Mouse (Mus musculus) left cerebral cortex, postnatal 4 days (tissue): Measurements from ENCODE around the gene Icam1. TPM values are rescaled to one million over a fixed set of nuclear protein-coding genes. Genes with fewer than 3 reads are reported as not detected.

ENCODE experiments used
- DNase-seq: peaks from one replicate; pipeline ENCODE4 v3.0.0-alpha.2; 2022
- intact Hi-C: fragments of 180-260 bp; cut with DNase I; formaldehyde crosslinking; loops from one replicate; pipeline ENCODE4 v1.15.1; 2025
- total RNA-seq, 2 experiments: library from RNA; stranded (reverse); gene quantifications; 2 replicates each; pipeline ENCODE4 v1.2.3; 2021

Gene Icam1
- total RNA-seq, 2 experiments from 2014 or later = 2.5 to 2.8 TPM

GRCm38 (mm10) chr9:21018600-21018999, 2.8 kb downstream of the Icam1 start:
- intact Hi-C loops = no loop called here
- DNase-seq = no peak

GRCm38 (mm10) chr9:21021363-21021762, 5.6 kb downstream of the Icam1 start:
- DNase-seq = no peak
- intact Hi-C loops = no loop called here

- intact Hi-C loops = no loop called here
- no peak for DNase-seq
Observed at GRCm38 (mm10) chr9:21022288-21022687, 6.5 kb downstream of the Icam1 start.

- no peak for DNase-seq
- intact Hi-C loops = no loop called here
Observed at GRCm38 (mm10) chr9:21022726-21023125, 6.9 kb downstream of the Icam1 start.

DNA sequence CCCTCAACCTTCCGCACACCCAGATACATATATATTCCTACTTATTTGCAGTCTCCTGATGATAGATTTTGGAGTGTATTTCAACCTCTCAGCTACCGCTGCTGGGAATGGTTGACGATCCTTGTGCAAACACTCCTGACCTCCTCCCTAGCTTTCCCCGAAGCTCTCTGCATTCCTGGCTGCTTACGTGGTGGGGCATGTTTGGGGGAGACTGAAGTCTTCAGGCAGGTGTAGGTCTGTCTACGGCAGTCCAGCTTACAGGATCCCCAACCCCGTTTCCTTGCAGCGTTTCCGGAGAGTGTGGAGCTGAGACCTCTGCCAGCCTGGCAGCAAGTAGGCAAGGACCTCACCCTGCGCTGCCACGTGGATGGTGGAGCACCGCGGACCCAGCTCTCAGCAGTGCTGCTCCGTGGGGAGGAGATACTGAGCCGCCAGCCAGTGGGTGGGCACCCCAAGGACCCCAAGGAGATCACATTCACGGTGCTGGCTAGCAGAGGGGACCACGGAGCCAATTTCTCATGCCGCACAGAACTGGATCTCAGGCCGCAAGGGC, 9.5 kb downstream of the Icam1 start:
- intact Hi-C loops = no loop called here
- DNase-seq = no peak

DNA sequence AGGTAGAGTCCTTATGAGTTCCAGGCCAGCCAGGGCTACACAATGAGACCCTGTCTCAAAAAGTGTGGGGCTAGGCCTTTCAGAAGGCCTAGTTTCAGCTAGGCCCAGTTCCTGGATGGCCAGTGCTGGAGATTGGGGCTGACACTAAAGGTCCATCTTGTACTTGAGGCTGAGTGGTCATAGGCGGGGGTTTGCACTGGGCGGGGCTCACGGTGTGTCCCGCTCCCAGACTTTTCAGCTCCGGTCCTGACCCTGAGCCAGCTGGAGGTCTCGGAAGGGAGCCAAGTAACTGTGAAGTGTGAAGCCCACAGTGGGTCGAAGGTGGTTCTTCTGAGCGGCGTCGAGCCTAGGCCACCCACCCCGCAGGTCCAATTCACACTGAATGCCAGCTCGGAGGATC, 11.1 kb downstream of the Icam1 start:
- DNase-seq = no peak
- intact Hi-C loops = no loop called here

- intact Hi-C loops = no loop called here
Observed at GRCm38 (mm10) chr9:21027774-21028290, 12.0 kb downstream of the Icam1 start.

DNA sequence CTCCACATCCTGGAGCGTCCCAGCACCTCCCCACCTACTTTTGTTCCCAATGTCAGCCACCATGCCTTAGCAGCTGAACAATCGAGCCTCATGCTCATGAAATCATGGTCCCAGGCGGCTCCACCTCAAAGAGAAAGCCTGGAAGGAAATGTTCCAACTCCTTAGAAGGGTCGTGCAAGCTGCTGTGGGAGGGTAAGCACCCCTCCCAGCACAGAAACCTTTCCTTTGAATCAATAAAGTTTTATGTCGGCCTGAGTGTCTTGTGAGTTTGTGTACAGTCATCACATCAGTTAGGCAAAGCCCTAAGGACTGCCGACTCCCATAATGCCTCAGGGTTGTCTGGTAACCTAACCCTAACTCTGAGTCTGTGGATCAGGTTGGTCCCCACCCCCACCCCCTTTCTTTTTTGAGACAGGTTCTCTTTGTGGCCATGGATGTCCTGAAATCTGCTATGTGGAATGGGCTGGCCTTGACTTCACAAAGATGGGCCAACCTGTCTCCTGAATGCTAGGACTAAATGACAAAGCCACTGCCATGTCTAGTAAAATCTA, 12.8 kb downstream of the Icam1 start:
- intact Hi-C loops = no loop called here
- DNase-seq = no peak

More at GRCm38 (mm10) chr9:21027774-21028290, 12.0 kb downstream of the Icam1 start:
- peak; percentile 43 for DNase-seq

DNA sequence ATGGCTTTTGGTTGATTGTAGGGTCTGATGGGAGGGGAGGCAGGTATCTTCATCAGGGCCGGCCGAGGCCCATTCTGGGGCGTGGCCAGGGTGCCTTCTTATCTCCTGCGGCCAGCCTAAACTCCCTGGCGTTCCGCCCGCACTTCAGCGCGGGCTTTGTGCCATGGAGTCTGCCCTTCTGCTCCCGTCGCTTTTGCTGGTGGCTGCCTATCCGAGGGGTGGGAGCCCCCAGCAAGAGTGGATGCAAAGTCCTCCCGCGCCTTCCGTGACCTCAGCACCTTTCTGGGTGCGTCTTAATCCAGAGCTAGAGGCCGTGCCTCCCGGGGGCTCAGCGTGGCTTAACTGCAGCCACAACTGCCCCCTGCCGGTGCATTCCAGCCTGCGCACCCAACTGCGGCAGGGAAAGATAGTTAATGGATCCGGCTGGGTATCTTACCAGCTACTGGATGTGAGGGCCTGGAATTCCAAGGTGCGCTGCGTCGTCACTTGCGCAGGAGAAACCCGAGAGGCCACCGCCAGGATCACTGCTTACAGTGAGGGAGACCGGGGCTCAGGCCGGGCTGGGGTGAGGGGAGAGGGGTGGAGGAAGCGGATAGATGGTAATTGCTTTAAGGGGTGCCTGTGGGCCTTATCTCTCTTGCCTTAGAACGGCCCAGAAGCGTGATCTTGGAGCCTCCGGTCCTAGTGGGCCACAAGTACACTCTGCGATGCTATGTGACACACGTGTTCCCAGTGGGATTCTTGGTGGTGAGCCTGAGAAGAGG, 13.7 kb downstream of the Icam1 start, which contains the start of gene Icam4:
Icam4 (plus strand) TSS at position 83 of the 764 bp plus-strand sequence.
- peak; percentile 69 for DNase-seq
- intact Hi-C loops = loop anchor here (10.0 kb wide), 1 partner anchor 105 kb away; the partner anchor contains the start of gene Tyk2

DNA sequence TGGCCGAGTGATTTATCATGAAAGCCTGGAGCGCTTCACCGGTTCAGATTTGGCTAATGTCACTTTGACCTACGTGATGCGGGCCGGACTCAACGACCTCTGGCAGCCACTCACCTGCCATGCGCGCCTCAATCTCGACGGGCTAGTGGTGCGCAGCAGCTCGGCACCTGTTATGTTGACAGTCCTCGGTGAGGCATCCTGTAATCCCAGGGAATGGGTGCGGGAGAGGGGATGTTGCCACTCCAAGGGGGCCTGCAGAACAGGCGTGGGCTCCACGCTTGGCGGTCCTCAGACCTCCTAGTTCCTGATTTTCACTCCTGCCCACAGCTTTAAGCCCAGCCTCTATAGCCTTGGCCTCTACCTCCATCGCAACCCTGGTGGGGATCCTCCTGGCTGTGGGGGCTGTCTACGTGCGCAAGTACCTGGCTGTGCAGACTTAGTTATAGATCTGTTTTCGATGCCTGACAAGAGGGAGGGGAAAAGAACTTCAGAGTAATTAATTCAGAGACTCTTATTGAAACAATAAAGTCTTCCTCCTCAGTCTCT, 14.3 kb downstream of the Icam1 start:
- intact Hi-C loops = loop anchor here (10.0 kb wide), 1 partner anchor 105 kb away; the partner anchor contains the start of gene Tyk2
- no peak for DNase-seq

- intact Hi-C loops = loop anchor here (10.0 kb wide), 1 partner anchor 104 kb away; the partner anchor contains the start of gene Tyk2
- DNase-seq = peak; percentile 87
Observed at GRCm38 (mm10) chr9:21030781-21031250, 15.0 kb downstream of the Icam1 start.

DNA sequence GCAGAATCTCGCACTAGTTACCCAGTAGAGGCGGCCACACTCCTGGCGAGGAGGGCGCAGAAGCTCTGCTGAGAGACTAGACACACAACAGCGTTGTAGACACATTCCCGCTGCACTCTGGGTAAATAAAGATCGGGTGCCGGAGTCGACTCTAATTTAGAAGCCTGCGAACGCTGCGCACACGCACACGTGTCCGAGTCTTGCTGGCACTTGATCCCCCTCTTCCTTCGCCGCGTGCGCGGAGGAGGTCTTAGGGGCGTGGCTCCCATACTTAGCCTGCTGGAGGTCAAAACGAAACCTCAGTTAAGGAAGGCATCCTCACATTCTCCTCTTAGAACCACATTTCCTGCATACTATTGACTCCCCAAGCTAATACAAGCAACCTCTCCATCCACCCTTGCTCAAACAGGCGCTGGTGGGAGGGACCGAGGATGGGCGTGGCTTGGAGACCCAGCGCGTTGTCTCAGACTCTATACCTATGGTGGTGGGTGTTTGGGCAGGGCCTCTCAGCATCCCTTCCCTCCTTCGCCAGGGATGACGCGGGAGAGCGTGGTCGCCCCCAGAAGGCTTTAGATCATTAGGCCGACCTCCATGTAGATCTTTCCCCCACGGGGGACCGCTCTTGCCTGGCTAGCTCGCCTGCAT, 15.6 kb downstream of the Icam1 start:
- intact Hi-C loops = loop anchor here (10.0 kb wide), 1 partner anchor 103 kb away; the partner anchor contains the start of gene Tyk2
- DNase-seq = peak; percentile 51

GRCm38 (mm10) chr9:21031896-21032351, 16.1 kb downstream of the Icam1 start, which contains the start of gene Icam5:
Gene Icam5, plus strand, starts transcription at chr9:21032073.
- DNase-seq = peak; percentile 30
- intact Hi-C loops = loop anchor here (10.0 kb wide), 1 partner anchor 103 kb away; the partner anchor contains the start of gene Tyk2

- no peak for DNase-seq
- intact Hi-C loops = loop anchor here (10.0 kb wide), 1 partner anchor 102 kb away; the partner anchor contains the start of gene Tyk2
Observed at GRCm38 (mm10) chr9:21032491-21032890, 16.7 kb downstream of the Icam1 start.

DNA sequence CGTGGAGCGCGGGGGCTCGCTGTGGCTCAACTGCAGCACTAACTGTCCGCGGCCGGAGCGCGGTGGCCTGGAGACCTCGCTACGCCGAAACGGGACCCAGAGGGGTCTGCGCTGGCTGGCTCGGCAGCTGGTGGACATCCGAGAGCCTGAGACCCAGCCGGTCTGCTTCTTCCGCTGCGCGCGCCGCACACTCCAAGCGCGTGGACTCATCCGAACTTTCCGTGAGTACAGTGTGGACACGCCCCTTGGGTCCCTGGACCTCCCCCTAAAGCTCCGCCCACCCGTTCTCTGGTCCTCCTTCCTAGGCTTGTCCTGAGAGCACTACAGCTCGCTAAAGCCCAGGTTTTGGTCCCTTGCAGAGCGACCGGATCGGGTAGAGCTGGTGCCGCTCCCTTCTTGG, 17.4 kb downstream of the Icam1 start:
- DNase-seq = peak; percentile 63
- intact Hi-C loops = loop anchor here (10.0 kb wide), 1 partner anchor 102 kb away; the partner anchor contains the start of gene Tyk2

GRCm38 (mm10) chr9:21034481-21035085, 18.8 kb downstream of the Icam1 start:
- intact Hi-C loops = loop anchor here (10.0 kb wide), 1 partner anchor 100 kb away; the partner anchor contains the start of gene Tyk2
- no peak for DNase-seq

DNA sequence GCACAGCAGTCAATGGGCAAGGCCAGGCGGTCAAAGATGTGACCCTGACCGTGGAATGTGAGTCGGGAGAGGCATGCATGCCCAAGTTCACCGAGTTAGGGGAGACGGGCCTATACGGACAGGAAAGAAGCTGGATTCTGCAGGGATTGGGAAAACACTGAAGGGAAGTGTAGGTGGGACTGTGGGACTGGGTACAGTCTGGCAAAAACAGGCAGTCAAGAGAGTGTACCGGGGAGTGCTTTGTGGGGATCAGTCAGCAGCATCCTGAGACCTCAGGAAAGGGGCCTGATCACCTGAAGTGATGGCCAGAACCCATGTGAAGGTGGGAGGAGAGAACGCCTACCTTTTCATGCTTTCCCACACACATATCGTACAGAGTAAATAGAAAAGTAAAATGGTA, 19.8 kb downstream of the Icam1 start:
- no peak for DNase-seq
- intact Hi-C loops = loop anchor here (10.0 kb wide), 1 partner anchor 99 kb away; the partner anchor contains the start of gene Tyk2

DNA sequence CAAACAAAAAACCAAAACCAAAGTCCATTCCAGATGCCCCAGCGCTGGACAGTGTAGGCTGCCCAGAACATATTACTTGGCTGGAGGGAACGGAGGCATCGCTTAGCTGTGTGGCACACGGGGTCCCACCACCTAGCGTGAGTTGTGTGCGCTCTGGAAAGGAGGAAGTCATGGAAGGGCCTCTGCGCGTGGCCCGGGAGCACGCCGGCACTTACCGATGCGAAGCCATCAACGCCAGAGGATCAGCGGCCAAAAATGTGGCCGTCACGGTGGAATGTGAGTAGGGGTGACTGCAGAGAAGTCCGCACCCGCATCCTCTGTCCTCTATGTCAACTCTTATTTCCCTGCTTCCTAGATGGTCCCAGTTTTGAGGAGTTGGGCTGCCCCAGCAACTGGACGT, 20.4 kb downstream of the Icam1 start:
- DNase-seq = no peak
- intact Hi-C loops = loop anchor here (10.0 kb wide), 1 partner anchor 99 kb away; the partner anchor contains the start of gene Tyk2

GRCm38 (mm10) chr9:21036666-21037065, 20.9 kb downstream of the Icam1 start:
- intact Hi-C loops = loop anchor here (10.0 kb wide), 1 partner anchor 98 kb away; the partner anchor contains the start of gene Tyk2
- no peak for DNase-seq
